Mouse (Mus musculus) CD4-positive naive resting alpha-beta T cell, adult 76 days (primary cell): ENCODE results near the gene Pank4. TPM values are rescaled to one million over a fixed set of nuclear protein-coding genes. Genes with fewer than 3 reads are reported as not detected.

Experiments used
- total RNA-seq: library from RNA; stranded (reverse); gene quantifications from one replicate; pipeline ENCODE4 v1.2.4, GENCODE M21; 2023

The Pank4 gene
- total RNA-seq = 115 TPM

GRCm38 (mm10) chr4:154963901-154964580 lies at the start of gene Pank4:
TSS of gene Pank4 (plus strand) at chr4:154964123.

GRCm38 (mm10) chr4:154928395-154929087 lies 35.4 kb upstream of the Pank4 start, which contains the start of gene Tnfrsf14:
TSS of gene Tnfrsf14 (minus strand) at chr4:154928563.

GRCm38 (mm10) chr4:154960690-154961225 lies 3.2 kb upstream of the Pank4 start, which contains the start of gene Hes5:
TSS of gene Hes5 (plus strand) at chr4:154960923.

Other genes with a start within 250 kb of the Pank4 start
- gene Ttc34, start 126.7 kb upstream of the Pank4 start, total RNA-seq = not detected
- gene Mmel1, start 94.5 kb upstream of the Pank4 start, total RNA-seq = not detected
- gene Fam213b, start 65.0 kb upstream of the Pank4 start, total RNA-seq = 1.3 TPM
- gene Tnfrsf14, start 35.6 kb upstream of the Pank4 start, total RNA-seq = 120 TPM
- 1.2 TPM for gene Hes5, start 3.2 kb upstream of the Pank4 start, total RNA-seq
- gene Plch2, start 92.7 kb downstream of the Pank4 start, total RNA-seq = 0.59 TPM
- gene Pex10, start 102.9 kb downstream of the Pank4 start, total RNA-seq = 9.3 TPM
- gene Rer1, start 122.3 kb downstream of the Pank4 start, total RNA-seq = 57.2 TPM
- gene Morn1, start 122.5 kb downstream of the Pank4 start, total RNA-seq = 3.1 TPM